Mouse (Mus musculus): Measurements from ENCODE around the gene AW822073. TPM values are rescaled to one million over a fixed set of nuclear protein-coding genes. Genes with fewer than 3 reads are reported as not detected.
A peak's percentile ranks its signal among the peaks of the same experiment; 100 is the strongest.
"Not testable (repeated sequence)": the region's sequence is repeated elsewhere in the genome, so short reads cannot be mapped to it uniquely, and the experiment has no call there.

AW822073 gene
- polyA plus RNA-seq, 1 experiment from 2014 or later, result not detected

GRCm38 (mm10) chr10:58234985-58235384 is 10.3 kb upstream of the AW822073 start:
- H3K4me1 ChIP-seq (replicated peaks; ENCODE audit: control insufficient read depth, insufficient read depth, low read length); ATAC-seq (ENCODE audit: low FRiP score); H3K9ac ChIP-seq (ENCODE audit: low read depth, low read length); DNase-seq (ENCODE audit: low spot score); H3K4me3 ChIP-seq (ENCODE audit: low read depth, low read length); H3K27ac ChIP-seq (ENCODE audit: low read depth, low read length); H3K36me3 ChIP-seq (ENCODE audit: control insufficient read depth, insufficient read depth, low read length); H3K4me2 ChIP-seq (replicated peaks; ENCODE audit: low read depth, low read length); H3K27me3 ChIP-seq (ENCODE audit: control insufficient read depth, insufficient read depth, low read length): not testable (repeated sequence)
- H3K9me3 ChIP-seq (ENCODE audit: control insufficient read depth, low read length), result peaks cover 16% of the 10 kb centered on the region
- WGBS, result 84% methylated on average over 4 of the region's 4 CpGs

GRCm38 (mm10) chr10:58233740-58234121 is 9.0 kb upstream of the AW822073 start:
- H3K4me3 ChIP-seq (ENCODE audit: low read depth, low read length); ATAC-seq (ENCODE audit: low FRiP score); H3K4me1 ChIP-seq (replicated peaks; ENCODE audit: control insufficient read depth, insufficient read depth, low read length); H3K4me2 ChIP-seq (replicated peaks; ENCODE audit: low read depth, low read length); H3K36me3 ChIP-seq (ENCODE audit: control insufficient read depth, insufficient read depth, low read length); DNase-seq (ENCODE audit: low spot score); H3K27ac ChIP-seq (ENCODE audit: low read depth, low read length); H3K27me3 ChIP-seq (ENCODE audit: control insufficient read depth, insufficient read depth, low read length); H3K9ac ChIP-seq (ENCODE audit: low read depth, low read length): not testable (repeated sequence)
- H3K9me3 ChIP-seq (ENCODE audit: control insufficient read depth, low read length), result peaks cover 13% of the 10 kb centered on the region

- H3K9ac ChIP-seq (ENCODE audit: low read depth, low read length); DNase-seq (ENCODE audit: low spot score); H3K4me2 ChIP-seq (replicated peaks; ENCODE audit: low read depth, low read length); H3K4me3 ChIP-seq (ENCODE audit: low read depth, low read length); H3K36me3 ChIP-seq (ENCODE audit: control insufficient read depth, insufficient read depth, low read length); H3K4me1 ChIP-seq (replicated peaks; ENCODE audit: control insufficient read depth, insufficient read depth, low read length); H3K27me3 ChIP-seq (ENCODE audit: control insufficient read depth, insufficient read depth, low read length); H3K27ac ChIP-seq (ENCODE audit: low read depth, low read length): not testable (repeated sequence)
- ATAC-seq (ENCODE audit: low FRiP score), result peak; percentile 63
- 76% methylated on average over 9 of the region's 10 CpGs for WGBS
- peaks cover 13% of the 10 kb centered on the region for H3K9me3 ChIP-seq (ENCODE audit: control insufficient read depth, low read length)
Observed at GRCm38 (mm10) chr10:58233054-58233739, 8.5 kb upstream of the AW822073 start.

- WGBS, result 78% methylated on average over 5 of the region's 8 CpGs
- H3K27me3 ChIP-seq (ENCODE audit: control insufficient read depth, insufficient read depth, low read length); DNase-seq (ENCODE audit: low spot score); H3K4me1 ChIP-seq (replicated peaks; ENCODE audit: control insufficient read depth, insufficient read depth, low read length); H3K9ac ChIP-seq (ENCODE audit: low read depth, low read length); H3K27ac ChIP-seq (ENCODE audit: low read depth, low read length); H3K36me3 ChIP-seq (ENCODE audit: control insufficient read depth, insufficient read depth, low read length); H3K4me3 ChIP-seq (ENCODE audit: low read depth, low read length); H3K4me2 ChIP-seq (replicated peaks; ENCODE audit: low read depth, low read length): not testable (repeated sequence)
- peak; percentile 58 for ATAC-seq (ENCODE audit: low FRiP score)
- H3K9me3 ChIP-seq (ENCODE audit: control insufficient read depth, low read length), result peaks cover 11% of the 10 kb centered on the region
Observed at GRCm38 (mm10) chr10:58232641-58232969, 7.9 kb upstream of the AW822073 start, which contains the start of gene Duxf3. TSS of gene Duxf3 (minus strand) at chr10:58232675.

GRCm38 (mm10) chr10:58231779-58232640 is 7.3 kb upstream of the AW822073 start:
- DNase-seq (ENCODE audit: low spot score), result peak; percentile 47
- not testable (repeated sequence) for H3K27ac ChIP-seq (ENCODE audit: low read depth, low read length)

GRCm38 (mm10) chr10:58231088-58231487 is 6.4 kb upstream of the AW822073 start:
- H3K4me1 ChIP-seq (replicated peaks; ENCODE audit: control insufficient read depth, insufficient read depth, low read length); H3K27ac ChIP-seq (ENCODE audit: low read depth, low read length); H3K9ac ChIP-seq (ENCODE audit: low read depth, low read length); H3K9me3 ChIP-seq (ENCODE audit: control insufficient read depth, low read length); H3K27me3 ChIP-seq (ENCODE audit: control insufficient read depth, insufficient read depth, low read length); H3K36me3 ChIP-seq (ENCODE audit: control insufficient read depth, insufficient read depth, low read length); H3K4me3 ChIP-seq (ENCODE audit: low read depth, low read length); H3K4me2 ChIP-seq (replicated peaks; ENCODE audit: low read depth, low read length); DNase-seq (ENCODE audit: low spot score): not testable (repeated sequence)
- 82% methylated on average over 4 of the region's 7 CpGs for WGBS
- peak; percentile 34 for ATAC-seq (ENCODE audit: low FRiP score)

More at GRCm38 (mm10) chr10:58231779-58232640, 7.3 kb upstream of the AW822073 start:
- WGBS, result 86% methylated on average over 29 of the region's 35 CpGs
- not testable (repeated sequence) for H3K4me3 ChIP-seq (ENCODE audit: low read depth, low read length); H3K36me3 ChIP-seq (ENCODE audit: control insufficient read depth, insufficient read depth, low read length); H3K4me2 ChIP-seq (replicated peaks; ENCODE audit: low read depth, low read length); H3K4me1 ChIP-seq (replicated peaks; ENCODE audit: control insufficient read depth, insufficient read depth, low read length); H3K9ac ChIP-seq (ENCODE audit: low read depth, low read length); H3K27me3 ChIP-seq (ENCODE audit: control insufficient read depth, insufficient read depth, low read length)
- peak; percentile 79 for ATAC-seq (ENCODE audit: low FRiP score)
- peaks cover 11% of the 10 kb centered on the region for H3K9me3 ChIP-seq (ENCODE audit: control insufficient read depth, low read length)

- not testable (repeated sequence) for H3K36me3 ChIP-seq (ENCODE audit: control insufficient read depth, insufficient read depth, low read length); H3K4me2 ChIP-seq (replicated peaks; ENCODE audit: low read depth, low read length); DNase-seq (ENCODE audit: low spot score); H3K9me3 ChIP-seq (ENCODE audit: control insufficient read depth, low read length); H3K4me1 ChIP-seq (replicated peaks; ENCODE audit: control insufficient read depth, insufficient read depth, low read length); H3K9ac ChIP-seq (ENCODE audit: low read depth, low read length); ATAC-seq (ENCODE audit: low FRiP score); H3K27ac ChIP-seq (ENCODE audit: low read depth, low read length); H3K4me3 ChIP-seq (ENCODE audit: low read depth, low read length); H3K27me3 ChIP-seq (ENCODE audit: control insufficient read depth, insufficient read depth, low read length)
- WGBS, result 52% methylated on average over 3 of the region's 3 CpGs
Observed at GRCm38 (mm10) chr10:58230021-58230420, 5.3 kb upstream of the AW822073 start.

- peaks cover 12% of the 10 kb centered on the region for H3K9me3 ChIP-seq (ENCODE audit: control insufficient read depth, low read length)
- not testable (repeated sequence) for DNase-seq (ENCODE audit: low spot score); H3K36me3 ChIP-seq (ENCODE audit: control insufficient read depth, insufficient read depth, low read length); ATAC-seq (ENCODE audit: low FRiP score); H3K27me3 ChIP-seq (ENCODE audit: control insufficient read depth, insufficient read depth, low read length); H3K4me2 ChIP-seq (replicated peaks; ENCODE audit: low read depth, low read length); H3K4me3 ChIP-seq (ENCODE audit: low read depth, low read length); H3K27ac ChIP-seq (ENCODE audit: low read depth, low read length); H3K4me1 ChIP-seq (replicated peaks; ENCODE audit: control insufficient read depth, insufficient read depth, low read length); H3K9ac ChIP-seq (ENCODE audit: low read depth, low read length)
- WGBS, result 83% methylated on average over 2 of the region's 6 CpGs
Observed at GRCm38 (mm10) chr10:58227798-58228197, 3.1 kb upstream of the AW822073 start.

GRCm38 (mm10) chr10:58226357-58226756 is 1.6 kb upstream of the AW822073 start:
- peak; percentile 23 for DNase-seq (ENCODE audit: low spot score)
- H3K4me1 ChIP-seq (replicated peaks; ENCODE audit: control insufficient read depth, insufficient read depth, low read length); H3K27ac ChIP-seq (ENCODE audit: low read depth, low read length); H3K4me3 ChIP-seq (ENCODE audit: low read depth, low read length); H3K27me3 ChIP-seq (ENCODE audit: control insufficient read depth, insufficient read depth, low read length); H3K9ac ChIP-seq (ENCODE audit: low read depth, low read length); H3K9me3 ChIP-seq (ENCODE audit: control insufficient read depth, low read length); ATAC-seq (ENCODE audit: low FRiP score); H3K36me3 ChIP-seq (ENCODE audit: control insufficient read depth, insufficient read depth, low read length); H3K4me2 ChIP-seq (replicated peaks; ENCODE audit: low read depth, low read length): not testable (repeated sequence)
- WGBS, result 91% methylated on average over 4 of the region's 4 CpGs

Data from hindbrain, embryonic 11.5 days (tissue).